Mouse (Mus musculus) hindbrain, postnatal 0 days (tissue): ENCODE results near the gene Slc5a8. TPM values are rescaled to one million over a fixed set of nuclear protein-coding genes. Genes with fewer than 3 reads are reported as not detected.

Experiments used
- ATAC-seq: fragments of 200-750 bp; cut with Nextera tagmentation; 2 replicates; pipeline ENCODE4 v1.8.0; 2017; ENCODE audit warnings: mild to moderate bottlenecking, moderate TSS enrichment, moderate library complexity
- DNase-seq: peaks from one replicate; pipeline ENCODE4 v3.0.0-alpha.2; 2015; ENCODE audit warnings: low spot score
- H3K27ac ChIP-seq: fragments of 300-500 bp; sonication (generic); 2 replicates; pipeline ENCODE4 v1.5.1; 2014; ENCODE audit warnings: mild to moderate bottlenecking
- H3K27me3 ChIP-seq: fragments of 300-500 bp; sonication (generic); 2 replicates; pipeline ENCODE4 v1.6.1; 2014; ENCODE audit warnings: low read length, mixed read lengths; ENCODE audit not compliant: insufficient read depth
- H3K36me3 ChIP-seq: fragments of 300-500 bp; sonication (generic); 2 replicates; pipeline ENCODE4 v1.6.1; 2014; ENCODE audit warnings: low read length, mixed read lengths; ENCODE audit not compliant: insufficient read depth
- H3K4me1 ChIP-seq: fragments of 300-500 bp; sonication (generic); 2 replicates; pipeline ENCODE4 v1.6.1; 2014; ENCODE audit warnings: antibody characterized with exemption, low read length, mixed read lengths; ENCODE audit not compliant: insufficient read depth
- H3K4me2 ChIP-seq: fragments of 300-500 bp; sonication (generic); 2 replicates; pipeline ENCODE4 v1.6.1; 2014; ENCODE audit warnings: low read depth, mild to moderate bottlenecking, low read length, moderate library complexity, mixed read lengths
- H3K4me3 ChIP-seq: fragments of 300-500 bp; sonication (generic); 2 replicates; pipeline ENCODE4 v1.5.1; 2014; ENCODE audit warnings: low read length
- H3K9ac ChIP-seq: fragments of 300-500 bp; sonication (generic); replicated peaks from 2 replicates; pipeline ENCODE4 v1.6.1; 2014; ENCODE audit warnings: mild to moderate bottlenecking, low read length, moderate library complexity, mixed read lengths
- H3K9me3 ChIP-seq: fragments of 300-500 bp; sonication (generic); 2 replicates; pipeline ENCODE4 v1.6.1; 2016; ENCODE audit warnings: low read length, mixed read lengths
- CTCF ChIP-seq: IDR thresholded peaks from 2 replicates; pipeline ENCODE4 v1.5.1; 2016; ENCODE audit warnings: antibody characterized with exemption, control low read depth, low read depth
- WGBS: fragments of 180-500 bp; shearing (Covaris S2); extraction: QIAGEN DNeasy Blood & Tissue Kit; methylation state at CpG from one replicate; pipeline ENCODE4 v1.1.7; 2014; 5-methylcytosine and 5-hydroxymethylcytosine counted together
- polyA plus RNA-seq: library from polyadenylated mRNA; unstranded; fragments of >200 nt; fragmentation: Nextera tagmentation; extraction: Ambion mirVana; gene quantifications from 2 replicates; pipeline ENCODE4 v1.2.1, GENCODE M21; 2015
- total RNA-seq: library from RNA; depleted of rRNA; stranded (reverse); fragments of >200 nt; gene quantifications from 2 replicates; pipeline ENCODE4 v1.2.3, GENCODE M21; 2014

Gene Slc5a8
- total and polyA plus RNA-seq, 2 experiments from 2014 or later: under 0.01 to 0.15 TPM

DNA sequence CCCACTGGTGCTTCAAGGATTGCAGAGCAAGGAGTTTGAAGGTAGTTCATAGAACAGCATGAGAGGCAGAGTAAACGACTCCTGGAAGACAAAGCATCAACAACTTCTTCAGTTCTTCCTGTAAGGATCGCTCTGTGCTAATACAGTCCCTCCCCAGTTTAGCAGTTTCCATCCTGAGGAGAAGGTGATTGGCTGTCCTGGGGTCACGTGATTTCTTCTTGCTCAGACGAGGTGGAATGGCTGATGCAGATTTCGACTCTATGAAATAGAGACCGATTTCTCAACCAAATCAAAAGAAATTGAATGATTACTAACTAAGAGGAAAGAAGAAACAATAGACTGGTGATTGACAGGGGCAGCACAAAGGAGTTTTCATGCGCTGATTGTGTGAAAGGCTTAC lies 5.6 kb downstream of the Slc5a8 start:
- Histone ChIP-seq H3K4me2 (no peak overlapping the region), H3K9ac (no peak overlapping the region), H3K9me3 (no peaks in the 10 kb centered on the region), H3K27me3 (no peaks in the 10 kb centered on the region; the same call in 1 of the 2 replicates), H3K27ac (no peak overlapping the region), H3K4me3 (no peak overlapping the region), H3K36me3 (no peaks in the 10 kb centered on the region), H3K4me1 (no peaks in the 10 kb centered on the region)
- WGBS: 81% methylated on average over 7 of the region's 7 CpGs
- DNase-seq: no peak
- TF ChIP-seq CTCF: no peak
- no peak for ATAC-seq

GRCm38 (mm10) chr10:88892560-88893087 lies 6.8 kb downstream of the Slc5a8 start:
- Histone ChIP-seq H3K36me3 (no peaks in the 10 kb centered on the region), H3K27me3 (no peaks in the 10 kb centered on the region), H3K9me3 (no peaks in the 10 kb centered on the region), H3K9ac (no peak overlapping the region), H3K4me1 (no peaks in the 10 kb centered on the region), H3K4me2 (no peak overlapping the region), H3K4me3 (no peak overlapping the region), H3K27ac (no peak overlapping the region)
- ATAC-seq: no peak
- WGBS: 77% methylated on average over 8 of the region's 8 CpGs
- no peak for TF ChIP-seq CTCF
- no peak for DNase-seq

GRCm38 (mm10) chr10:88897032-88897431 lies 11.2 kb downstream of the Slc5a8 start:
- Histone ChIP-seq H3K27me3 (no peaks in the 10 kb centered on the region), H3K9me3 (no peaks in the 10 kb centered on the region), H3K4me2 (no peak overlapping the region), H3K27ac (no peak overlapping the region), H3K4me1 (no peaks in the 10 kb centered on the region), H3K4me3 (no peak overlapping the region), H3K36me3 (no peaks in the 10 kb centered on the region), H3K9ac (no peak overlapping the region)
- no peak for TF ChIP-seq CTCF
- DNase-seq: no peak
- no peak for ATAC-seq
- WGBS: 92% methylated on average over 6 of the region's 6 CpGs

DNA sequence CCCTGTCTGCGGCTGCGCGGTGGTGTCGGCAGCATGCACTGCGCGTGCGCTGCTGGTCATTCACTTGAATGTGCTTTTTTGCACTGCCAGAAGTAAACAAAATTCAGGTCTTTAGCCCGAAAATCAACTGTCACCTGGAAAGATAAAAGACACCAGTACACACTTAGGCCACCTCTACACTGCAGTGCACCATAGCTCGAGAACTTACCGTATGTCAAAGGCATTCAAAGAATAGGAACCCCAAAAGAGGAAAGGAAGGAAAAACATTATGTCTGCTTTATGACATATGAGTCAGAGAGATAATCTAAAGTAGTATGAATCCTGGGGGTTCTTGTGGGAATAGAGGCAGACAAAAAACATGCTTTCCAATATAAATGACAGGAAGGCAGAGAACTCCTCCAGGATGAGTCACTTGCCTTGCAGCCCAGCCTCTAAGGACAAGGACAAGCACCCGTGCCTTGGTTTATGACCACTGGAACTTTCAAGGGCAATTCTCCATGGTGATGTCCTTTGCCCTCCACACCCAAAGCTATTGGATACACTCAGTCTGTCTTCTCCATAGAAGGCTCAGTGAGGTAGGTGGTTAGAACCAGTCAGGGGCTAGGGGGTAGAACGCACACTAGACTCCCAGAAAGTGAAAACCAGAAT lies 64.0 kb downstream of the Slc5a8 start:
- no peak for DNase-seq
- Histone ChIP-seq H3K4me1 (no peaks in the 10 kb centered on the region), H3K27ac (no peak overlapping the region), H3K9ac (no peak overlapping the region), H3K36me3 (no peaks in the 10 kb centered on the region), H3K4me2 (no peak overlapping the region), H3K27me3 (no peaks in the 10 kb centered on the region), H3K4me3 (no peak overlapping the region), H3K9me3 (no peaks in the 10 kb centered on the region)
- 93% methylated on average over 12 of the region's 12 CpGs for WGBS
- TF ChIP-seq CTCF: no peak
- no peak for ATAC-seq

DNA sequence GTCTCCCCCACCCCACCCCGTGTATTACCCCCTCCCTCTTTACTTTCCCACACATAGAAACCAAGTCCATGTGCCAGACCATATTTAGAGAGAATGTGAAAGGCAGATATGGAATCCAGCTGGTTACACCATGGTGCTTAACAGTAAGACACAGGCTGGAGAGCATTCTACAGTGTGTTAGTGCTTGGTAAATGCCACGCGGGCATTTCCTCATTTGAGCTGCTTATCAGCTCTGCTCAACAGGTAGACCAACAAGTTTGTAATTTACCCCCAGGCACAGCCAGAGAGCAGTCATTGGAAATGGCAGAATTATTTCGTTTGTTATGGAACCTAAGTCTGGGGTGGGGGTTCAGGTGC lies 64.5 kb downstream of the Slc5a8 start:
- Histone ChIP-seq H3K36me3 (no peaks in the 10 kb centered on the region), H3K4me1 (no peaks in the 10 kb centered on the region), H3K9me3 (no peaks in the 10 kb centered on the region), H3K4me3 (no peak overlapping the region), H3K27ac (no peak overlapping the region), H3K4me2 (no peak overlapping the region), H3K27me3 (no peaks in the 10 kb centered on the region), H3K9ac (no peak overlapping the region)
- WGBS: 86% methylated on average over 4 of the region's 4 CpGs
- no peak for TF ChIP-seq CTCF
- DNase-seq: no peak
- ATAC-seq: no peak

GRCm38 (mm10) chr10:88960791-88961190 lies 75.0 kb downstream of the Slc5a8 start:
- no peak for ATAC-seq
- WGBS: 83% methylated on average over 5 of the region's 5 CpGs
- Histone ChIP-seq H3K4me1 (no peaks in the 10 kb centered on the region), H3K27me3 (no peaks in the 10 kb centered on the region), H3K9me3 (no peaks in the 10 kb centered on the region), H3K4me2 (no peak overlapping the region), H3K4me3 (no peak overlapping the region), H3K27ac (no peak overlapping the region), H3K9ac (no peak overlapping the region), H3K36me3 (no peaks in the 10 kb centered on the region)
- no peak for DNase-seq
- TF ChIP-seq CTCF: no peak

DNA sequence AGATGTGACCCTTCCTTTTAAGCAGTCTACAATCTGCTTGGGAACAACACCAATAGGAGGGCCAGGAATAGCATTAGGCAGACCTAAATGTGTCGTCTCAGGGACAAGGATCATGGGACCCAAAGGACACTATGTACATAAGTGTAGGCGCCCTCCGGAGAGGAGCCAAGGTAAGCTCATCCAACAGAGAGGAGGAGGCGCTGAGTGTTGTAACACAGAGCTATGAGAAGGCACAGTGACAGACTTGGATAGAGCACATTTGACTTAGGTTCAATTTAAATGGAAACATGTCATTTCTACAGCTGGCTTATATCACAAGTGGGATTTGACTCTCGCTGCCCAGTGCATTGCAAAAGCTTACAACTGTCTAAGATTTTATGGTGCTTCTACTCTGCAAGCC lies 82.8 kb downstream of the Slc5a8 start:
- Histone ChIP-seq H3K9me3 (no peaks in the 10 kb centered on the region), H3K36me3 (no peaks in the 10 kb centered on the region), H3K9ac (no peak overlapping the region), H3K4me3 (no peak overlapping the region), H3K4me2 (no peak overlapping the region), H3K27ac (no peak overlapping the region), H3K27me3 (no peaks in the 10 kb centered on the region), H3K4me1 (no peaks in the 10 kb centered on the region)
- TF ChIP-seq CTCF: no peak
- DNase-seq (no peak), ATAC-seq (no peak)
- 92% methylated on average over 5 of the region's 5 CpGs for WGBS
